Mouse (Mus musculus) liver, adult 2 months (tissue): Measurements from ENCODE around the gene Atxn7l1. TPM values are rescaled to one million over a fixed set of nuclear protein-coding genes. Genes with fewer than 3 reads are reported as not detected.
A peak's percentile ranks its signal among the peaks of the same experiment; 100 is the strongest.

Source experiments
- DNase-seq: peaks from one replicate; pipeline ENCODE4 v3.0.0-alpha.2; 2011; ENCODE audit warnings: low read depth, low spot score; ENCODE audit errors: extremely low read depth
- H3K27ac ChIP-seq: fragments of 200-500 bp; replicated peaks from 2 replicates; pipeline ENCODE4 v1.5.1; 2012; ENCODE audit warnings: low read depth, mild to moderate bottlenecking, control low read depth, inconsistent platforms, low read length; ENCODE audit not compliant: insufficient read depth
- H3K27me3 ChIP-seq: fragments of 200-500 bp; 2 replicates; pipeline ENCODE4 v1.6.1; 2012; ENCODE audit warnings: mild to moderate bottlenecking, moderate library complexity, low read length, inconsistent platforms; ENCODE audit not compliant: control insufficient read depth, insufficient read depth
- H3K36me3 ChIP-seq: fragments of 200-500 bp; 2 replicates; pipeline ENCODE4 v1.6.1; 2012; ENCODE audit warnings: low read length, inconsistent platforms; ENCODE audit not compliant: control insufficient read depth, insufficient read depth
- H3K4me1 ChIP-seq: fragments of 200-500 bp; 2 replicates; pipeline ENCODE4 v1.6.1; 2011; ENCODE audit warnings: low read length; ENCODE audit not compliant: control insufficient read depth, insufficient read depth
- H3K4me3 ChIP-seq: fragments of 200-500 bp; 2 replicates; pipeline ENCODE4 v1.5.1; 2011; ENCODE audit warnings: low read depth, mild to moderate bottlenecking, control low read depth, low read length, moderate library complexity; ENCODE audit not compliant: insufficient read depth
- H3K79me2 ChIP-seq: fragments of 200-500 bp; 2 replicates; pipeline ENCODE4 v1.6.1; 2012; ENCODE audit warnings: inconsistent platforms, mild to moderate bottlenecking, low read length, moderate library complexity; ENCODE audit not compliant: control insufficient read depth, insufficient read depth
- H3K9ac ChIP-seq: fragments of 200-500 bp; 2 replicates; pipeline ENCODE4 v1.6.1; 2012; ENCODE audit warnings: low read depth, mild to moderate bottlenecking, control low read depth, inconsistent platforms, low read length
- CTCF ChIP-seq: fragments of 200-500 bp; IDR thresholded peaks from 2 replicates; pipeline ENCODE4 v1.5.1; 2011; ENCODE audit warnings: low read depth, low read length, control low read depth
- POLR2A ChIP-seq: fragments of 200-500 bp; IDR thresholded peaks from 2 replicates; pipeline ENCODE4 v1.6.1; 2011; ENCODE audit warnings: low read length, control low read depth; ENCODE audit not compliant: insufficient read depth; ENCODE audit errors: extremely low read depth
- WGBS: fragments of 180-500 bp; shearing (Covaris S2); methylation state at CpG from one replicate; pipeline ENCODE4 v1.1.7; 2018; 5-methylcytosine and 5-hydroxymethylcytosine counted together
- polyA plus RNA-seq: library from polyadenylated mRNA; depleted of rRNA; stranded (reverse); fragments of >200 nt; gene quantifications from 2 replicates; pipeline ENCODE4 v1.2.3, GENCODE M21; 2012
- total RNA-seq: library from RNA; depleted of rRNA; stranded (reverse); fragments of >200 nt; gene quantifications from 2 replicates; pipeline ENCODE4 v1.2.3, GENCODE M21; 2014

The Atxn7l1 gene
- total and polyA plus RNA-seq, 2 experiments = 6.1 to 16.2 TPM

- no peak overlapping the region for H3K27ac ChIP-seq
- no peak overlapping the region for H3K4me3 ChIP-seq
- TF ChIP-seq POLR2A = no peak
- no peak for TF ChIP-seq CTCF
- H3K9ac ChIP-seq = no peak overlapping the region
- DNase-seq = no peak
- 90% methylated on average over 6 of the region's 6 CpGs for WGBS
- no peaks in the 10 kb centered on the region for H3K79me2 ChIP-seq
- H3K36me3 ChIP-seq = no peaks in the 10 kb centered on the region
- no peaks in the 10 kb centered on the region for H3K27me3 ChIP-seq
- no peaks in the 10 kb centered on the region for H3K4me1 ChIP-seq
Measured at GRCm38 (mm10) chr12:33252621-33253020, 105.1 kb downstream of the Atxn7l1 start.

DNA sequence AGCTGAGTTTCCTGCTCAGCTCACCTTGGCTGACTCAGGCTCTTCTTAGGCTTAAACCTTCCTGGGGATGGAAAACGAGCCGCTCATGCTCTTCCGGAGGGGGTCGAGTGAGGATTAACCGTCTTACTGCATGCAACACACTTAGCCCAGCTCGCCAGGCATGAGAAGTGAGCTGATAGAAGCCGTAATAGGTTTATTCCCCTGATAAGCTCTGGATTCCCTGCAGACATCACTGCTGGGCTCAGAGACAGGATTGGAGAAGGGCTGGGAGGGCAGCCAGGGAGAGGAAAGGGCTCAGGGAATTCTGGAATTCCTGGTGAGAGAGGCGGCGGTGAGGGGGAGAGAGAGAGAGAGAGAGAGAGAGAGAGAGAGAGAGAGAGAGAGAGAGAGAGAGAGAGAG is 105.7 kb downstream of the Atxn7l1 start:
- Histone ChIP-seq H3K27me3 (no peaks in the 10 kb centered on the region), H3K27ac (no peak overlapping the region), H3K36me3 (no peaks in the 10 kb centered on the region), H3K4me3 (no peak overlapping the region), H3K4me1 (no peaks in the 10 kb centered on the region), H3K79me2 (no peaks in the 10 kb centered on the region), H3K9ac (no peak overlapping the region)
- no peak for DNase-seq
- 71% methylated on average over 9 of the region's 9 CpGs for WGBS
- TF ChIP-seq POLR2A = no peak
- no peak for TF ChIP-seq CTCF

- Histone ChIP-seq H3K79me2 (no peaks in the 10 kb centered on the region), H3K27ac (no peak overlapping the region), H3K4me1 (no peaks in the 10 kb centered on the region), H3K9ac (no peak overlapping the region), H3K27me3 (no peaks in the 10 kb centered on the region), H3K36me3 (no peaks in the 10 kb centered on the region), H3K4me3 (no peak overlapping the region)
- WGBS = 97% methylated on average over 2 of the region's 2 CpGs
- no peak for DNase-seq
- no peak for TF ChIP-seq POLR2A
- no peak for TF ChIP-seq CTCF
Measured at GRCm38 (mm10) chr12:33255256-33255655, 107.8 kb downstream of the Atxn7l1 start.

DNA sequence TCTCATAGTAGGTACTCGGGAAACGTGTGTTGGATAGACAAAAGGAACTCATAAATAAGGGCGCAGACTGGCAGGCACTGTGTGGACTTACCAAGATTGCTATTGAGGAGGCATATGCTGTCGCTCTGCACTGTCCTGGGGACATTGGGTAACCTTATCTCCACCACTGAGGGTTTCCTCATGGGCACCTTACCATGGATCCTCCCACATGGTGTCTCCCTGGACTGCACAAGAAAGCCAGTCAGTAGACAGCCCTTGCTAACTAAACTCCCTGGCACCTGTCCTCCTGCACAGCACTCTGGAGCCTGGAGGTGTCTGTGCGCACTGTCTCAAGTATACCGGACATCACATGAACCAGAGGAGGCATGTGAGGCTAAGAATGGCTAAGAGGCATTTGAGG is 108.9 kb downstream of the Atxn7l1 start:
- H3K9ac ChIP-seq = no peak overlapping the region
- TF ChIP-seq CTCF (no peak), POLR2A (no peak)
- no peaks in the 10 kb centered on the region for H3K36me3 ChIP-seq
- no peak for DNase-seq
- H3K27me3 ChIP-seq = no peaks in the 10 kb centered on the region
- WGBS = 96% methylated on average over 6 of the region's 6 CpGs
- no peaks in the 10 kb centered on the region for H3K79me2 ChIP-seq
- H3K4me1 ChIP-seq = no peaks in the 10 kb centered on the region
- H3K27ac ChIP-seq = no peak overlapping the region
- no peak overlapping the region for H3K4me3 ChIP-seq

DNA sequence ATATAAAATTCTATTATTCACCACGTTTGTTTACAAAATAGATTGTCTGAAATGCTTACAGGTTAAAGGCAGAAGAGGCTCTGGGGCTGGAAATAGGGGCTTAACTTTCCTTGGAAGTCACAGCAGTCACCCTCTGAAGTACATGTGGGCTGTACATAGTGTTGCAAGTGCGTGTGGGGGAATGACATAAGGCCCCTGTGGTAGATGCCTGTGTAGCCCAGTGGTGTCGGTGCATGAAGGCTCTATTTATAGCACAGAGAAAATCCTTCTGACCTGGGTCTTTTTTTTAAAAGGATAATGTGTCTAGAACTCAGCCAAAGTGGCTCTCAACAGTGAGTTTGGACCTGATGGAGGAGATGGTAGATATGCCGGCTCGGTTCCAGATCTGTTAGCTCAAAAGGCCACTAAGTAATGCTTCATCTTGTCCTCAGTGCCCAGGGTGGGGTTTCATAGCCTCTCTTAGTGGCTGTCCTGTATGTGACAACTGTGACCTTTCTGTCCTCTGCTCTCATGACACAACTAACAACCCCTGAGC is 111.6 kb downstream of the Atxn7l1 start:
- Histone ChIP-seq H3K27me3 (no peaks in the 10 kb centered on the region), H3K4me3 (no peak overlapping the region), H3K27ac (no peak overlapping the region), H3K9ac (no peak overlapping the region), H3K79me2 (no peaks in the 10 kb centered on the region), H3K36me3 (no peaks in the 10 kb centered on the region), H3K4me1 (no peaks in the 10 kb centered on the region)
- WGBS = 96% methylated on average over 5 of the region's 5 CpGs
- no peak for TF ChIP-seq POLR2A
- no peak for DNase-seq

GRCm38 (mm10) chr12:33260575-33260974 is 113.1 kb downstream of the Atxn7l1 start:
- Histone ChIP-seq H3K9ac (no peak overlapping the region), H3K79me2 (no peaks in the 10 kb centered on the region), H3K36me3 (no peaks in the 10 kb centered on the region), H3K4me1 (no peaks in the 10 kb centered on the region), H3K27me3 (no peaks in the 10 kb centered on the region), H3K4me3 (no peak overlapping the region), H3K27ac (no peak overlapping the region)
- WGBS = 51% methylated on average over 7 of the region's 7 CpGs
- TF ChIP-seq POLR2A (no peak), CTCF (no peak)
- DNase-seq = peak; percentile 20
